Mouse (Mus musculus) heart, embryonic 11.5 days (tissue): ENCODE data around the gene Rnasel. TPM values are rescaled to one million over a fixed set of nuclear protein-coding genes. Genes with fewer than 3 reads are reported as not detected.

Experiments used
- ATAC-seq: fragments of 200-750 bp; cut with Nextera tagmentation; replicated peaks from 2 replicates; pipeline ENCODE4 v1.8.0; 2017; ENCODE audit warnings: moderate library complexity; ENCODE audit not compliant: insufficient number of reproducible peaks, low FRiP score, low TSS enrichment
- H3K27ac ChIP-seq: fragments of 300-500 bp; sonication (generic); 2 replicates; pipeline ENCODE4 v1.5.1; 2014; ENCODE audit warnings: mild to moderate bottlenecking, low read depth, low read length
- H3K27me3 ChIP-seq: fragments of 300-500 bp; sonication (generic); 2 replicates; pipeline ENCODE4 v1.6.1; 2014; ENCODE audit warnings: mild to moderate bottlenecking, low read length, mixed read lengths; ENCODE audit not compliant: control insufficient read depth, insufficient read depth
- H3K36me3 ChIP-seq: fragments of 300-500 bp; sonication (generic); 2 replicates; pipeline ENCODE4 v1.6.1; 2014; ENCODE audit warnings: mild to moderate bottlenecking, low read length, moderate library complexity, mixed read lengths; ENCODE audit not compliant: control insufficient read depth, insufficient read depth
- H3K4me1 ChIP-seq: fragments of 300-500 bp; sonication (generic); 2 replicates; pipeline ENCODE4 v1.6.1; 2014; ENCODE audit warnings: low read length; ENCODE audit not compliant: control insufficient read depth, insufficient read depth
- H3K4me2 ChIP-seq: fragments of 300-500 bp; sonication (generic); 2 replicates; pipeline ENCODE4 v1.6.1; 2014; ENCODE audit warnings: mild to moderate bottlenecking, moderate library complexity
- H3K4me3 ChIP-seq: fragments of 300-500 bp; sonication (generic); 2 replicates; pipeline ENCODE4 v1.5.1; 2014; ENCODE audit warnings: low read depth, low read length
- H3K9ac ChIP-seq: fragments of 300-500 bp; sonication (generic); 2 replicates; pipeline ENCODE4 v1.6.1; 2014; ENCODE audit warnings: mild to moderate bottlenecking, low read depth, low read length, moderate library complexity
- H3K9me3 ChIP-seq: fragments of 300-500 bp; sonication (generic); replicated peaks from 2 replicates; pipeline ENCODE4 v1.6.1; 2016; ENCODE audit warnings: low read length; ENCODE audit not compliant: control insufficient read depth
- WGBS: fragments of 180-500 bp; shearing (Covaris S2); extraction: QIAGEN DNeasy Blood & Tissue Kit; methylation state at CpG from one replicate; pipeline ENCODE4 v1.1.7; 2014; ENCODE audit not compliant: insufficient replicate concordance; 5-methylcytosine and 5-hydroxymethylcytosine counted together
- polyA plus RNA-seq: library from polyadenylated mRNA; unstranded; fragments of >200 nt; fragmentation: Nextera tagmentation; extraction: Ambion mirVana; gene quantifications from 2 replicates; pipeline ENCODE4 v1.2.1, GENCODE M21; 2014

Gene Rnasel
- polyA plus RNA-seq, 1 experiment from 2014 or later = 9.3 TPM

DNA sequence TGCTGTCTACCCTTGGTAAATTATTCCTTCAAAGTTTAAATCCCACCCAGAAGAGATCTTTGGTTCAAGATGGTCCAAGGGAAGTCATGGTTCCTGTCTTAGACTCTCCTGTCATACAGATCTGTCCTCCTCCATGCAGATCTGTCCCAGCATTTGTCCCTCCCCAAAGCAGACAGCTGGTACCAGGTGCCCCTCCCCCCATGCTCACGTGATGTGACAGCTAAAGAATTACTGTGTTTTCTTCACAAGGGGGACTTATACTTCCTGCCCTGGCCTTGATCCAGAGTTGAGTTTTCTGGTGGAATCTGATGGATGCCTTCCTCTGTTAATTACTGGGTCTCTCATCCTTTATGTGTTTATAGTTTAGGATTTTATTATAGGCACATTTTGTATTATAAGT, 677 bp upstream of the Rnasel start:
- Histone ChIP-seq H3K27me3 (no peaks in the 10 kb centered on the region; the same call in 1 of the 2 replicates), H3K9me3 (no peaks in the 10 kb centered on the region), H3K4me2 (peak overlapping the region; percentile 71; the same call in 1 of the 2 replicates), H3K4me3 (peak overlapping the region; percentile 49; the same call in 1 of the 2 replicates), H3K27ac (no peak overlapping the region), H3K4me1 (peaks cover 10% of the 10 kb centered on the region), H3K36me3 (no peaks in the 10 kb centered on the region), H3K9ac (no peak overlapping the region)
- no peak; the same call in 1 of the 2 replicates for ATAC-seq
- WGBS = 22% methylated on average over 1 of the region's 1 CpGs

DNA sequence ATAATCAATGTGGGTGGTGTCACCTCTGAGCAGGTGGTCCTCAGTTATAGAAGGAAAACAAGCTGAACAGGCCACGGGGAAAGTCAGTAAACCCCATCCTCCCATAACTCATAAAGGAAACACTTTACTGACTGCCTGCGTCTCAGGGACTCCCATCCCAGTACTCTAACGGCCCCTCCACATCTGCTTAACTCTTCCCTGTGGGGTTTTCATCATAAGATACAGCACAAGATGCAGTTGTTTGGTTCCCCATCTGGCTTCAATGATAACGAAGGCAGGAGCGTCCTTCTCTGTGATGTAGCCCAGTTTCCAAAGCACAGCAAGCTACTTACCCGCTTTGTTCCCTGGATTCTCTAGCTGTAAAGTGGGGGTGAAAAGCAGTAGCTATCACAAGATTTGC, 828 bp downstream of the Rnasel start:
- ATAC-seq = no peak
- peaks cover 10% of the 10 kb centered on the region for H3K4me1 ChIP-seq
- no peak overlapping the region for H3K27ac ChIP-seq
- H3K27me3 ChIP-seq = peaks cover 3% of the 10 kb centered on the region; the same call in 1 of the 2 replicates
- peak overlapping the region; percentile 71 for H3K4me2 ChIP-seq
- H3K36me3 ChIP-seq = no peaks in the 10 kb centered on the region
- no peaks in the 10 kb centered on the region for H3K9me3 ChIP-seq
- 60% methylated on average over 6 of the region's 6 CpGs for WGBS
- peak overlapping the region; percentile 83 for H3K9ac ChIP-seq
- peak overlapping the region; percentile 49 for H3K4me3 ChIP-seq

DNA sequence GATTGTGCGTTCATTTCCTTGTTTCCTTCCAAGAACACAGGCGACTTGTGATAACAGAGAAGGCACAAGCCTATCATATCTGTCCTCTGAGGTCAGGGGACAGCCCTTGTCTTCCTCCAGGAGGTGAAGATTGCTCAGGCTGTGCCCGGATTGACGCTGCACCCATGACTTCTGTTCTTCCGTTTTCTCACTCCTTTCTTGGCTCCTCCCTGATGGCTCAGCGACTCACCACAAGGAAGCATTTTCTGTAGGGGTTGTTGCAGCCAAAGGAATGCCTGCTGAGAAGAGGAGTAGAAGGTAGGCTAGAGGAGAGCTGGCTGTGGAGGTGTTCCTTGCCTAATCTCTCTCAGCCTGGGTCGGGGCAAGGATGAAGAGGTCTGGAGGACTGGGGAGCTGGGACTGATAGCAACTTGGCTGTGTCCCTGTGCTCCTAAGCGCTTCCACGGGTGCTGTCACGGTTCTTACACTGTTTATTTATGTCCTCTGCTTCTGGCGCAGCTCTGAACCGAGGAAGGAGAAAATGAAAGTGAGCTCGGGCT, 2.6 kb downstream of the Rnasel start:
- Histone ChIP-seq H3K4me1 (peaks cover 10% of the 10 kb centered on the region), H3K36me3 (no peaks in the 10 kb centered on the region), H3K27ac (0 out of 2 replicates have a peak overlapping the region, but pooled peaks have one; percentile 54), H3K4me3 (peak overlapping the region; percentile 35), H3K27me3 (peaks cover 3% of the 10 kb centered on the region; the same call in 1 of the 2 replicates), H3K9me3 (no peaks in the 10 kb centered on the region), H3K4me2 (peak overlapping the region; percentile 57), H3K9ac (peak overlapping the region; percentile 60)
- 20% methylated on average over 13 of the region's 13 CpGs for WGBS
- no peak for ATAC-seq

DNA sequence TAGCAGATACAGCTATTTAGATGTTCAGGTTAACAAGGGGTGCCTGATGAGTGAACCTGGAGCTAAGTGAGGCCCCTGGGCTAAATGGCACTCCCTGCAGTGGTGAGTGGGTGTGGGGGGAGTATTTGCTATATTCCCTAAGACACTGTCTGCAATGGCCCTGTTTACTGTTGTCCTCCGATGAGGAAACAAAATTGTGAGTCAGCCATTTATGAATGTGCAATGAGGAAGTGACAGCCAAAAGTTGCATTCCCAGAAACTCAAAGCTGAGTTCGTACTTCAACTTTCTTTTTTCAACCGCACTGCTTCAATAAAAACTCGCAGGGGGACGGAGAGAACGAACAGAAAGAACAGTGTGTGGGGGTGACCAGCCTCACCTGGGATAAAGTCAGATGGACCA, 3.3 kb downstream of the Rnasel start:
- Histone ChIP-seq H3K9me3 (no peaks in the 10 kb centered on the region), H3K4me1 (peaks cover 10% of the 10 kb centered on the region), H3K36me3 (no peaks in the 10 kb centered on the region), H3K4me3 (0 out of 2 replicates have a peak overlapping the region, but pooled peaks have one; percentile 35), H3K27me3 (peaks cover 3% of the 10 kb centered on the region; the same call in 1 of the 2 replicates), H3K9ac (no peak overlapping the region), H3K27ac (no peak overlapping the region), H3K4me2 (peak overlapping the region; percentile 57)
- ATAC-seq = no peak
- 83% methylated on average over 6 of the region's 6 CpGs for WGBS

DNA sequence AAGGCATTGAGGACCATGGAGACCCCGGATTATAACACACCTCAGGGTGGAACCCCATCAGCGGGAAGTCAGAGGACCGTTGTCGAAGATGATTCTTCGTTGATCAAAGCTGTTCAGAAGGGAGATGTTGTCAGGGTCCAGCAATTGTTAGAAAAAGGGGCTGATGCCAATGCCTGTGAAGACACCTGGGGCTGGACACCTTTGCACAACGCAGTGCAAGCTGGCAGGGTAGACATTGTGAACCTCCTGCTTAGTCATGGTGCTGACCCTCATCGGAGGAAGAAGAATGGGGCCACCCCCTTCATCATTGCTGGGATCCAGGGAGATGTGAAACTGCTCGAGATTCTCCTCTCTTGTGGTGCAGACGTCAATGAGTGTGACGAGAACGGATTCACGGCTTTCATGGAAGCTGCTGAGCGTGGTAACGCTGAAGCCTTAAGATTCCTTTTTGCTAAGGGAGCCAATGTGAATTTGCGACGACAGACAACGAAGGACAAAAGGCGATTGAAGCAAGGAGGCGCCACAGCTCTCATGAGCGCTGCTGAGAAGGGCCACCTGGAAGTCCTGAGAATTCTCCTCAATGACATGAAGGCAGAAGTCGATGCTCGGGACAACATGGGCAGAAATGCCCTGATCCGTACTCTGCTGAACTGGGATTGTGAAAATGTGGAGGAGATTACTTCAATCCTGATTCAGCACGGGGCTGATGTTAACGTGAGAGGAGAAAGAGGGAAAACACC, 4.7 kb downstream of the Rnasel start:
- Histone ChIP-seq H3K36me3 (no peaks in the 10 kb centered on the region), H3K27ac (no peak overlapping the region), H3K4me2 (0 out of 2 replicates have a peak overlapping the region, but pooled peaks have one; percentile 8), H3K9me3 (no peaks in the 10 kb centered on the region), H3K4me3 (no peak overlapping the region), H3K27me3 (peaks cover 3% of the 10 kb centered on the region; the same call in 1 of the 2 replicates), H3K9ac (no peak overlapping the region), H3K4me1 (0 out of 2 replicates have a peak, but pooled peaks cover 2% of the 10 kb centered on the region)
- no peak for ATAC-seq
- WGBS = 54% methylated on average over 25 of the region's 25 CpGs

DNA sequence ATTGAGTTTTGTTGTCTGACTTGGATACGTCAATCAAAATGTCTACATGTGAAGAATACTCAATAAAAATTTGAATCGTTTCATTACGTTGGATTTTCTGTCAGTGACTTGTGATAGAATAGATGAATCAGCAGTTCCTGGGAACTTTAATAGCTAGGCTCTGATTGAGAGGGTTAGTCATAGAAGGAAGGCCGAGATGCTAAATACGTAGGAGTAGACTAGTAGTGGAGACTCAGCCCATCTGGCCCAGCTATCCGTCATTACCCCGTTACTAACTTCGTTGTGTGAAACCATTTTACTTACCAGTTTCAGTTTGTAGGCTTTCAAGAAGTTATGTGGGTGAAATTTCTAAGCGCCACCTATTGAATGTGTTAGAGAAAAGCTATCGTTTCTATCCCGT, 14.9 kb downstream of the Rnasel start:
- ATAC-seq = no peak
- H3K4me1 ChIP-seq = no peaks in the 10 kb centered on the region
- no peaks in the 10 kb centered on the region for H3K27me3 ChIP-seq
- no peak overlapping the region for H3K4me2 ChIP-seq
- WGBS = 81% methylated on average over 11 of the region's 11 CpGs
- no peak overlapping the region for H3K27ac ChIP-seq
- no peaks in the 10 kb centered on the region for H3K9me3 ChIP-seq
- H3K9ac ChIP-seq = no peak overlapping the region
- no peak overlapping the region for H3K4me3 ChIP-seq
- no peaks in the 10 kb centered on the region for H3K36me3 ChIP-seq

DNA sequence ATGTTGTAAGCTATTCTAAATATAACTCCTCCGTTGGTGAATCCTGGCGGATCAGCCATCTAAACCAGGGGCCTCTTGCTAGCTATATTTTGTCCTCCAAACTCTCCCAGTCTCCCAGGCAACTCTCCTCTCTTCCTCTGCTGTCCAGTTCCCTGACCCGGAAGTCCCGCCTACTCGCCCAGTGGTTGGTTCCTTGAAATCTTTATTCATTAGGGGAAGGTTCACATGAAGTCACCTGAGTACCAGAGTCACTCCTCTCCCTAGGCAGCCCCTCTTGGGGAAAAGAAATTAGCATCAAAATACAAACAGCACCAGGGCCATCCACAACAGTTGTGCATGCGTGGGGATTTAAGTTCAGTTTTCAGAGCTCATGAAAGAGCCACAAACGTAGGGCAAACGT, 17.1 kb downstream of the Rnasel start:
- Histone ChIP-seq H3K4me2 (no peak overlapping the region), H3K36me3 (no peaks in the 10 kb centered on the region), H3K27me3 (no peaks in the 10 kb centered on the region), H3K9ac (no peak overlapping the region), H3K9me3 (no peaks in the 10 kb centered on the region), H3K4me1 (no peaks in the 10 kb centered on the region), H3K4me3 (no peak overlapping the region), H3K27ac (no peak overlapping the region)
- WGBS = 47% methylated on average over 8 of the region's 8 CpGs
- no peak for ATAC-seq

DNA sequence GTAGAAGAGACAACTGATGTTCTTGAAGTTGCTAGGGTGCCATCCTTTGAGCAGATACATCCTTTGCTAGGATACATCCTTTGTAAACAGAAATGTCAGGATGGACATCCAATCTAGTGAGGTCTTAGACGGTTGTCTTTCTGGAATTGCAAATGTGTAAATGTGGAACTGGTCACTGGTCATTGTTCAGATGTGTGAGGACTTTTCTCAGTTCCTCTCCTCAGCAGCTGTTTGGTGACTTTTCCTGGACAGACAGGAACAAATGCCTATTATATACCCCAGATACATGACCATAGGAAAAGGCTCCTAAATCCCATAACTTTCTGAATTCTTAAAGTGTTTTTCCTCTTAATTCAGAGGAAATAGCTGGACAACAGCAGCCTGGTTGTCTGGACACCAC, 18.1 kb downstream of the Rnasel start:
- 79% methylated on average over 1 of the region's 1 CpGs for WGBS
- Histone ChIP-seq H3K9me3 (no peaks in the 10 kb centered on the region), H3K27me3 (no peaks in the 10 kb centered on the region), H3K4me3 (no peak overlapping the region), H3K9ac (no peak overlapping the region), H3K4me2 (no peak overlapping the region), H3K36me3 (no peaks in the 10 kb centered on the region), H3K4me1 (no peaks in the 10 kb centered on the region), H3K27ac (no peak overlapping the region)
- no peak for ATAC-seq
